Mouse (Mus musculus) C2C12 (cell line): ENCODE results near the gene Tle4.

Experiments used
- CTCF ChIP-seq: IDR thresholded peaks from one replicate; pipeline ENCODE4 v1.5.1; 2011; ENCODE audit not compliant: control insufficient read depth, insufficient read depth, insufficient read length
- MAX ChIP-seq: IDR thresholded peaks from one replicate; pipeline ENCODE4 v1.6.1; 2011; ENCODE audit warnings: mild to moderate bottlenecking, control low read depth
- MYOD1 ChIP-seq: IDR thresholded peaks from one replicate; pipeline ENCODE4 v1.6.1; 2011; ENCODE audit warnings: low read depth; ENCODE audit not compliant: control insufficient read depth, insufficient read length

- TF ChIP-seq CTCF (no peak), MYOD1 (no peak), MAX (no peak)
These were observed 50.0 kb downstream of the Tle4 start for GRCm38 (mm10) chr19:14547871-14548270.
